In the genomic region with DNA sequence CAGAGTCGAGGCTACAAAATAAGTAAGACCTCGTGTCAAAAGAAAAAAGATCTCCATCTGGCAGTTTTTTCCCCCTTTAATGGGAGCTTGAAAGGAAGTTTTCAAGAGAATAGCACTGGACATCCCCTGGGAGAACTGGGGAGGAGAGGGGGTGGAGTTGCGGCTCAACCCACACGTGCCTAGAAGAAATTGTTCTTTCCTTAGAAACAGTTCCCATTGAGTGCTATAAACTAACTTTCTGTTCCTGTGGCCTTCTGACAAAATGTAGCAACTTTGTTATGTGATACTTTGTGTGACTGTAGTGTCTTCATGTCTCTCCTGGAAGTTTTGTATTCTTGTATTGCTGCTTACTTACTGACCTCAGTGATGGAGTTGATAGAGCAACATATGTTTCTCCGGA, we compare ENCODE assay signal across 8 mouse cellular contexts. TPM values are rescaled to one million over a fixed set of nuclear protein-coding genes. Genes with fewer than 3 reads are reported as not detected.
A peak's percentile ranks its signal among the peaks of the same experiment; 100 is the strongest.
DNase-seq lines count a peak whose midpoint lies in the region; ATAC-seq and TF ChIP-seq lines count a peak whose summit lies in the region.

No protein-coding gene starts in this region.

- H3K27me3 ChIP-seq in CH12.LX (replicated peaks) = no peaks in the 10 kb centered on the region
- no peaks in the 10 kb centered on the region for H3K27me3 ChIP-seq in forebrain, embryonic 16.5 days (replicated peaks; ENCODE audit: control insufficient read depth, insufficient read depth, low read length)
- no peaks in the 10 kb centered on the region for H3K27me3 ChIP-seq in liver, postnatal 0 days (ENCODE audit: insufficient read depth, low read length)
- H3K27me3 ChIP-seq in thymus, adult 2 months (ENCODE audit: control insufficient read depth, insufficient read depth, low read length) = no peaks in the 10 kb centered on the region

- TF ChIP-seq POLR2A in CH12.LX (IDR thresholded peaks at IDR 0.05; ENCODE audit: low read depth, low read length) = no peak
- no peak for TF ChIP-seq POLR2A in thymus, adult 2 months (IDR thresholded peaks at IDR 0.05; ENCODE audit: control insufficient read depth, extremely low read depth, insufficient read depth, low read length, poor library complexity)

- no peak for TF ChIP-seq RAD21 in CH12.LX (IDR thresholded peaks at IDR 0.05; ENCODE audit: low read depth, low read length)

- no peak overlapping the region for H3K27ac ChIP-seq in CH12.LX (ENCODE audit: insufficient read depth, low read depth)
- H3K27ac ChIP-seq in forebrain, embryonic 16.5 days (ENCODE audit: low read length) = no peak overlapping the region
- no peak overlapping the region for H3K27ac ChIP-seq in liver, postnatal 0 days (ENCODE audit: low read depth)
- no peak overlapping the region for H3K27ac ChIP-seq in thymus, adult 2 months (ENCODE audit: control insufficient read depth, insufficient read depth, low read length)

- WGBS in forebrain, embryonic 16.5 days = 29% methylated on average over 5 of the region's 5 CpGs
- 22% methylated on average over 5 of the region's 5 CpGs for WGBS in liver, postnatal 0 days (ENCODE audit: insufficient replicate concordance)
- 53% methylated on average over 5 of the region's 5 CpGs for WGBS in thymus, adult 2 months

- ATAC-seq in forebrain, embryonic 16.5 days = no peak
- no peak for ATAC-seq in liver, postnatal 0 days

- peak overlapping the region; percentile 51; the same call in 1 of the 2 replicates for H3K4me2 ChIP-seq in CH12.LX (ENCODE audit: insufficient read depth, low read depth, poor library complexity, severe bottlenecking)
- peak overlapping the region; percentile 90 for H3K4me2 ChIP-seq in forebrain, embryonic 16.5 days (ENCODE audit: low read length)
- H3K4me2 ChIP-seq in liver, postnatal 0 days (ENCODE audit: low read depth, low read length) = peak overlapping the region; percentile 91

- peak overlapping the region in 2 of 3 experiments; percentile 97 to 100 for H3K4me3 ChIP-seq in CH12.LX (replicated peaks in 1 of 3; ENCODE audit: low read depth in 2 of 3, low read length in 2 of 3, poor library complexity in 1 of 3)
- H3K4me3 ChIP-seq in forebrain, embryonic 16.5 days (replicated peaks; ENCODE audit: low read length) = peak overlapping the region; percentile 73
- peak overlapping the region; percentile 74 for H3K4me3 ChIP-seq in liver, postnatal 0 days (ENCODE audit: low read depth, low read length)
- no peak overlapping the region for H3K4me3 ChIP-seq in thymus, adult 2 months (ENCODE audit: control insufficient read depth, insufficient read depth, low read length)

- H3K79me2 ChIP-seq in CH12.LX (replicated peaks; ENCODE audit: control insufficient read depth, extremely low read depth, insufficient read depth, poor library complexity, severe bottlenecking) = peaks cover 27% of the 10 kb centered on the region

- peaks cover 15 to 39% of the 10 kb centered on the region in 2 experiments for H3K36me3 ChIP-seq in CH12.LX (replicated peaks in 1 of 2; ENCODE audit: control insufficient read depth in 1 of 2, insufficient read depth in 1 of 2, low read length in 1 of 2)
- peaks cover 11% of the 10 kb centered on the region for H3K36me3 ChIP-seq in forebrain, embryonic 16.5 days (ENCODE audit: control insufficient read depth, insufficient read depth)
- H3K36me3 ChIP-seq in liver, postnatal 0 days (replicated peaks; ENCODE audit: insufficient read depth, low read length) = peaks cover 19% of the 10 kb centered on the region
- peaks cover 8% of the 10 kb centered on the region; the same call in 1 of the 2 replicates for H3K36me3 ChIP-seq in thymus, adult 2 months (ENCODE audit: control insufficient read depth, insufficient read depth, low read length)

- in situ Hi-C loops in CH12.LX (cut with MboI; ENCODE audit: low pct_ligation_motif_present, low pct_unique_long_range_greater_than_20kb, low sequenced_read_pairs) = no loop called here

- DNase-seq in heart, adult 11 months = peak; percentile 70
- DNase-seq in heart, adult 8-10 months (ENCODE audit: low spot score) = no peak
- DNase-seq in CH12.LX (ENCODE audit: extremely low read depth) = no peak
- DNase-seq in liver, postnatal 0 days = no peak
- DNase-seq in spleen, postnatal 10 days (ENCODE audit: low spot score in 2 of 2) = no peak
- no peak for DNase-seq in thymus, adult 2 months
- DNase-seq in cerebellum, postnatal 4 days (ENCODE audit: low spot score in 2 of 2) = no peak

- H3K9me3 ChIP-seq in CH12.LX (replicated peaks; ENCODE audit: low read length) = no peaks in the 10 kb centered on the region
- no peaks in the 10 kb centered on the region for H3K9me3 ChIP-seq in forebrain, embryonic 16.5 days (ENCODE audit: control insufficient read depth, low read length)
- no peaks in the 10 kb centered on the region for H3K9me3 ChIP-seq in liver, postnatal 0 days (ENCODE audit: low read length)

- 0 out of 2 replicates have a peak overlapping the region, but pooled peaks have one; percentile 84 for H3K9ac ChIP-seq in CH12.LX (ENCODE audit: insufficient read depth, low read depth)
- peak overlapping the region; percentile 86 for H3K9ac ChIP-seq in forebrain, embryonic 16.5 days (replicated peaks; ENCODE audit: low read depth, low read length)
- H3K9ac ChIP-seq in liver, postnatal 0 days (replicated peaks) = peak overlapping the region; percentile 91

- no peak for TF ChIP-seq CTCF in CH12.LX (conservative IDR thresholded peaks at IDR 0.05 in 1 of 2, IDR thresholded peaks at IDR 0.05 in 1 of 2; ENCODE audit: low read depth in 2 of 2, low read length in 2 of 2)
- no peak for TF ChIP-seq CTCF in liver, postnatal 0 days (IDR thresholded peaks at IDR 0.05; ENCODE audit: low read depth)
- TF ChIP-seq CTCF in thymus, adult 2 months (IDR thresholded peaks at IDR 0.05; ENCODE audit: borderline replicate concordance, control insufficient read depth, extremely low read depth, insufficient read depth, low read length, poor library complexity) = no peak

- H3K4me1 ChIP-seq in CH12.LX (ENCODE audit: control insufficient read depth in 1 of 2, insufficient read depth in 2 of 2) = peaks cover 2 to 22% of the 10 kb centered on the region in 2 experiments; a peak in 3 of 4 replicates
- peaks cover 21% of the 10 kb centered on the region for H3K4me1 ChIP-seq in forebrain, embryonic 16.5 days (replicated peaks; ENCODE audit: control insufficient read depth, insufficient read depth, low read length)
- H3K4me1 ChIP-seq in liver, postnatal 0 days (ENCODE audit: insufficient read depth) = peaks cover 17% of the 10 kb centered on the region
- H3K4me1 ChIP-seq in thymus, adult 2 months (replicated peaks; ENCODE audit: control insufficient read depth, insufficient read depth, low read length) = peaks cover 7% of the 10 kb centered on the region; the same call in 1 of the 2 replicates

- dilution Hi-C loops in CH12.LX (cut with MboI; ENCODE audit: extremely low pct_ligation_motif_present, extremely low pct_unique_long_range_greater_than_20kb, low sequenced_read_pairs) = no loop called here

- no peak for TF ChIP-seq EP300 in CH12.LX (IDR thresholded peaks at IDR 0.05; ENCODE audit: low read length)
- TF ChIP-seq EP300 in liver, postnatal 0 days (IDR thresholded peaks at IDR 0.05; ENCODE audit: low read depth) = no peak

TF ChIP-seq in CH12.LX, 34 proteins besides CTCF, POLR2A, EP300 and RAD21 (continues in another document):
- TF ChIP-seq RCOR1 (conservative IDR thresholded peaks at IDR 0.05; ENCODE audit: low read depth, low read length) = no peak
- TF ChIP-seq MAZ (IDR thresholded peaks at IDR 0.05; ENCODE audit: low read depth, low read length) = no peak
- TF ChIP-seq MXI1 (IDR thresholded peaks at IDR 0.05; ENCODE audit: low read depth, low read length) = peak; percentile 47
- TF ChIP-seq IRF4 (IDR thresholded peaks at IDR 0.05; ENCODE audit: low read depth, low read length) = no peak

RNA-seq across cellular contexts. Expression of gene Ankra2, which starts 1.2 kb away (rescaled TPM):
- 10 to 100 TPM; 34.2 to 49.4 (median 44.5) TPM for total RNA-seq in heart, adult 8-10 months (2022)
- total RNA-seq in CH12.LX (2012; rRNA removed) (10.1 and 11.1 TPM in 2 replicates), CH12.LX (2014; rRNA removed) (12.9 and 15.3 TPM in 2 replicates)
- 12.4 and 14.8 TPM in 2 replicates for polyA plus RNA-seq in CH12.LX (2012; ENCODE audit: insufficient read length, low read depth)
- 55.9 and 65.2 TPM in 2 replicates for polyA plus RNA-seq in forebrain, embryonic 16.5 days (2015; fragmentation: Nextera tagmentation; extraction: Ambion mirVana)
- 8.5 and 8.6 TPM in 2 replicates for polyA plus RNA-seq in liver, postnatal 0 days (2015; fragmentation: Nextera tagmentation; extraction: Ambion mirVana)
- polyA plus RNA-seq in thymus, adult 2 months (2012; rRNA removed) = 15.3 and 18.9 TPM in 2 replicates

RNA-seq across cellular contexts. Expression of gene Utp15, which starts 1.3 kb away (rescaled TPM):
- 1 to 10 TPM; 5.5 to 6.9 (median 5.9) TPM for total RNA-seq in heart, adult 8-10 months (2022)
- total RNA-seq in CH12.LX (2012; rRNA removed) (36.8 and 44.3 TPM in 2 replicates), CH12.LX (2014; rRNA removed) (51.7 and 52.2 TPM in 2 replicates)
- polyA plus RNA-seq in CH12.LX (2012; ENCODE audit: insufficient read length, low read depth) = 49.4 and 51.7 TPM in 2 replicates
- 37.3 and 38.9 TPM in 2 replicates for polyA plus RNA-seq in forebrain, embryonic 16.5 days (2015; fragmentation: Nextera tagmentation; extraction: Ambion mirVana)
- 5.7 and 7.5 TPM in 2 replicates for polyA plus RNA-seq in liver, postnatal 0 days (2015; fragmentation: Nextera tagmentation; extraction: Ambion mirVana)
- polyA plus RNA-seq in thymus, adult 2 months (2012; rRNA removed) = 11.3 and 12.9 TPM in 2 replicates

RNA-seq across cellular contexts. Expression of gene Gm21976, which starts 15.6 kb away (rescaled TPM):
- not detected for total RNA-seq in heart, adult 8-10 months (2022)
- total RNA-seq in CH12.LX (2012; rRNA removed) = not detected in 2 replicates
- not detected in 2 replicates for total RNA-seq in CH12.LX (2014; rRNA removed)
- not detected in 2 replicates for polyA plus RNA-seq in CH12.LX (2012; ENCODE audit: insufficient read length, low read depth)
- polyA plus RNA-seq in forebrain, embryonic 16.5 days (2015; fragmentation: Nextera tagmentation; extraction: Ambion mirVana) = not detected in 2 replicates
- polyA plus RNA-seq in liver, postnatal 0 days (2015; fragmentation: Nextera tagmentation; extraction: Ambion mirVana) = not detected in 2 replicates
- 0.34 TPM in 1 of 2 replicates, not detected in the other for polyA plus RNA-seq in thymus, adult 2 months (2012; rRNA removed)

RNA-seq across cellular contexts. Expression of gene Btf3, which starts 52.7 kb away (rescaled TPM):
- total RNA-seq in heart, adult 8-10 months (2022) = 100 to 1,000 TPM; 181 to 211 (median 205) TPM
- total RNA-seq in CH12.LX (2012; rRNA removed) = 1,038 and 1,073 TPM in 2 replicates
- total RNA-seq in CH12.LX (2014; rRNA removed) = 1,568 and 1,693 TPM in 2 replicates
- 1,281 and 1,367 TPM in 2 replicates for polyA plus RNA-seq in CH12.LX (2012; ENCODE audit: insufficient read length, low read depth)
- polyA plus RNA-seq in forebrain, embryonic 16.5 days (2015; fragmentation: Nextera tagmentation; extraction: Ambion mirVana) = 536 and 561 TPM in 2 replicates
- polyA plus RNA-seq in liver, postnatal 0 days (2015; fragmentation: Nextera tagmentation; extraction: Ambion mirVana) = 306 and 312 TPM in 2 replicates
- polyA plus RNA-seq in thymus, adult 2 months (2012; rRNA removed) = 200 and 204 TPM in 2 replicates

RNA-seq across cellular contexts. Expression of gene Arhgef28, which starts 57.9 kb away (rescaled TPM):
- 1 to 10 TPM; 4.6 to 6.7 (median 5.6) TPM for total RNA-seq in heart, adult 8-10 months (2022)
- total RNA-seq in CH12.LX (2012; rRNA removed) (0.04 and 0.08 TPM in 2 replicates), CH12.LX (2014; rRNA removed) (0.07 and 0.23 TPM in 2 replicates)
- 0.20 and 0.24 TPM in 2 replicates for polyA plus RNA-seq in CH12.LX (2012; ENCODE audit: insufficient read length, low read depth)
- 16.3 and 17.3 TPM in 2 replicates for polyA plus RNA-seq in forebrain, embryonic 16.5 days (2015; fragmentation: Nextera tagmentation; extraction: Ambion mirVana)
- polyA plus RNA-seq in liver, postnatal 0 days (2015; fragmentation: Nextera tagmentation; extraction: Ambion mirVana) = 0.57 and 0.74 TPM in 2 replicates
- 1.7 and 2.0 TPM in 2 replicates for polyA plus RNA-seq in thymus, adult 2 months (2012; rRNA removed)
